Mouse (Mus musculus) thymus, adult 2 months (tissue): ENCODE results near the gene Akirin2. TPM values are rescaled to one million over a fixed set of nuclear protein-coding genes. Genes with fewer than 3 reads are reported as not detected.

Experiments used
- DNase-seq: peaks from one replicate; pipeline ENCODE4 v3.0.0; 2021
- H3K27ac ChIP-seq: fragments of 200-500 bp; 2 replicates; pipeline ENCODE4 v1.5.1; 2012; ENCODE audit warnings: low read length, control low read depth; ENCODE audit not compliant: control insufficient read depth, insufficient read depth
- H3K27me3 ChIP-seq: fragments of 200-500 bp; 2 replicates; pipeline ENCODE4 v1.6.1; 2012; ENCODE audit warnings: mild to moderate bottlenecking, low read length, moderate library complexity, mixed read lengths; ENCODE audit not compliant: control insufficient read depth, insufficient read depth
- H3K36me3 ChIP-seq: fragments of 200-500 bp; 2 replicates; pipeline ENCODE4 v1.6.1; 2012; ENCODE audit warnings: mild to moderate bottlenecking, low read length, moderate library complexity; ENCODE audit not compliant: control insufficient read depth, insufficient read depth
- H3K4me1 ChIP-seq: fragments of 200-500 bp; replicated peaks from 2 replicates; pipeline ENCODE4 v1.6.1; 2012; ENCODE audit warnings: low read length; ENCODE audit not compliant: control insufficient read depth, insufficient read depth
- H3K4me3 ChIP-seq: fragments of 200-500 bp; 2 replicates; pipeline ENCODE4 v1.5.1; 2012; ENCODE audit warnings: mild to moderate bottlenecking, low read length, control low read depth, moderate library complexity; ENCODE audit not compliant: control insufficient read depth, insufficient read depth
- CTCF ChIP-seq: fragments of 200-500 bp; IDR thresholded peaks from 2 replicates; pipeline ENCODE4 v1.5.1; 2012; ENCODE audit warnings: mild to moderate bottlenecking, control low read depth, low read length, moderate library complexity, borderline replicate concordance; ENCODE audit not compliant: control insufficient read depth, poor library complexity, insufficient read depth; ENCODE audit errors: extremely low read depth
- POLR2A ChIP-seq: fragments of 200-500 bp; IDR thresholded peaks from 2 replicates; pipeline ENCODE4 v1.6.1; 2012; ENCODE audit warnings: mild to moderate bottlenecking, low read length, control low read depth, moderate library complexity; ENCODE audit not compliant: control insufficient read depth, poor library complexity, insufficient read depth; ENCODE audit errors: extremely low read depth
- WGBS: fragments of 180-500 bp; shearing (Covaris S2); methylation state at CpG from one replicate; pipeline ENCODE4 v1.1.7; 2018; 5-methylcytosine and 5-hydroxymethylcytosine counted together
- polyA plus RNA-seq: library from polyadenylated mRNA; depleted of rRNA; stranded (reverse); fragments of >200 nt; gene quantifications from 2 replicates; pipeline ENCODE4 v1.2.3, GENCODE M21; 2012

Gene Akirin2
- polyA plus RNA-seq, 1 experiment, result 39.3 TPM

- TF ChIP-seq POLR2A (no peak), CTCF (no peak)
- Histone ChIP-seq H3K36me3 (no peaks in the 10 kb centered on the region), H3K4me3 (no peak overlapping the region), H3K27ac (no peak overlapping the region), H3K4me1 (no peaks in the 10 kb centered on the region), H3K27me3 (no peaks in the 10 kb centered on the region)
- no peak for DNase-seq
- WGBS, result 91% methylated on average over 4 of the region's 4 CpGs
Observed at GRCm38 (mm10) chr4:34529379-34529778, 21.4 kb upstream of the Akirin2 start.

- Histone ChIP-seq H3K27ac (no peak overlapping the region), H3K4me3 (no peak overlapping the region), H3K36me3 (no peaks in the 10 kb centered on the region), H3K4me1 (no peaks in the 10 kb centered on the region), H3K27me3 (no peaks in the 10 kb centered on the region)
- DNase-seq, result no peak
- WGBS, result 97% methylated on average over 6 of the region's 6 CpGs
- TF ChIP-seq POLR2A, result no peak
- TF ChIP-seq CTCF, result no peak
Observed at GRCm38 (mm10) chr4:34529941-34530340, 20.8 kb upstream of the Akirin2 start.

GRCm38 (mm10) chr4:34549981-34550747, 573 bp upstream of the Akirin2 start:
- peak; percentile 98 for DNase-seq
- Histone ChIP-seq H3K27me3 (no peaks in the 10 kb centered on the region), H3K4me3 (peak overlapping the region; percentile 81), H3K4me1 (peaks cover 4% of the 10 kb centered on the region), H3K27ac (peak overlapping the region; percentile 51), H3K36me3 (no peaks in the 10 kb centered on the region)
- TF ChIP-seq POLR2A (peak; percentile 95), CTCF (no peak)
- WGBS, result 3% methylated on average over 38 of the region's 38 CpGs

GRCm38 (mm10) chr4:34551098-34551809, 517 bp downstream of the Akirin2 start:
- Histone ChIP-seq H3K4me3 (peak overlapping the region; percentile 81), H3K27me3 (no peaks in the 10 kb centered on the region), H3K4me1 (peaks cover 4% of the 10 kb centered on the region), H3K36me3 (peaks cover 4% of the 10 kb centered on the region; the same call in 1 of the 2 replicates), H3K27ac (peak overlapping the region; percentile 51; the same call in 1 of the 2 replicates)
- TF ChIP-seq CTCF (0 out of 2 replicates have a peak, but pooled peaks have one; percentile 43), POLR2A (no peak)
- under 1% methylated on average over 50 of the region's 50 CpGs for WGBS
- DNase-seq, result peak; percentile 62

- no peak for DNase-seq
- no peak for TF ChIP-seq CTCF
- Histone ChIP-seq H3K27me3 (no peaks in the 10 kb centered on the region), H3K36me3 (peaks cover 4% of the 10 kb centered on the region; the same call in 1 of the 2 replicates), H3K27ac (no peak overlapping the region), H3K4me1 (peaks cover 4% of the 10 kb centered on the region), H3K4me3 (no peak overlapping the region)
- WGBS, result 20% methylated on average over 3 of the region's 3 CpGs
Observed at GRCm38 (mm10) chr4:34551966-34552365, 1.2 kb downstream of the Akirin2 start.

- Histone ChIP-seq H3K4me1 (peaks cover 4% of the 10 kb centered on the region), H3K27me3 (no peaks in the 10 kb centered on the region), H3K4me3 (no peak overlapping the region), H3K36me3 (peaks cover 4% of the 10 kb centered on the region; the same call in 1 of the 2 replicates), H3K27ac (no peak overlapping the region)
- no peak for TF ChIP-seq POLR2A
- TF ChIP-seq CTCF, result no peak
- no peak for DNase-seq
- 65% methylated on average over 1 of the region's 1 CpGs for WGBS
Observed at GRCm38 (mm10) chr4:34554596-34554995, 3.9 kb downstream of the Akirin2 start.

GRCm38 (mm10) chr4:34555604-34556003, 4.9 kb downstream of the Akirin2 start:
- DNase-seq, result no peak
- Histone ChIP-seq H3K4me1 (peaks cover 4% of the 10 kb centered on the region), H3K27me3 (no peaks in the 10 kb centered on the region), H3K4me3 (no peak overlapping the region), H3K27ac (no peak overlapping the region), H3K36me3 (peaks cover 4% of the 10 kb centered on the region; the same call in 1 of the 2 replicates)
- TF ChIP-seq POLR2A (no peak), CTCF (no peak)
- WGBS, result 98% methylated on average over 3 of the region's 3 CpGs
